Mouse (Mus musculus) CD4-positive, CD25-positive, alpha-beta regulatory T cell, adult 2 months (primary cell): ENCODE data around the gene AC131692.1.
A peak's percentile ranks its signal among the peaks of the same experiment; 100 is the strongest.

ENCODE experiments used
- DNase-seq: peaks from one replicate; pipeline ENCODE4 v3.0.0-alpha.2; 2012; ENCODE audit warnings: low read depth, low spot score

AC131692.1 gene

GRCm38 (mm10) chr19:6094119-6094518, at the start of gene AC131692.1:
Gene AC131692.1 (plus strand): TSS chr19:6094419.
- DNase-seq: no peak

- peak; percentile 77 for DNase-seq
Measured at GRCm38 (mm10) chr19:6045366-6046293, 48.6 kb upstream of the AC131692.1 start.

GRCm38 (mm10) chr19:6046294-6047153, 47.7 kb upstream of the AC131692.1 start, which contains the start of gene Syvn1:
Gene Syvn1 (plus strand): TSS chr19:6046576.
- peak; percentile 94 for DNase-seq

- no peak for DNase-seq
Measured at GRCm38 (mm10) chr19:6047154-6047898, 46.9 kb upstream of the AC131692.1 start.

GRCm38 (mm10) chr19:6047899-6048166, 46.4 kb upstream of the AC131692.1 start:
- DNase-seq: no peak

GRCm38 (mm10) chr19:6048681-6049410, 45.4 kb upstream of the AC131692.1 start:
- peak; percentile 5 for DNase-seq

- DNase-seq: peak; percentile 5
Measured at GRCm38 (mm10) chr19:6052516-6052915, 41.7 kb upstream of the AC131692.1 start.

- no peak for DNase-seq
Measured at GRCm38 (mm10) chr19:6054296-6054695, 39.9 kb upstream of the AC131692.1 start.

GRCm38 (mm10) chr19:6056696-6057095, 37.5 kb upstream of the AC131692.1 start:
- no peak for DNase-seq

GRCm38 (mm10) chr19:6057313-6058096, 36.7 kb upstream of the AC131692.1 start, which contains the start of the genes Mrpl49 and Fau:
Gene Mrpl49 (minus strand): TSS chr19:6057785.
Gene Fau (plus strand): TSS chr19:6057844.
- DNase-seq: peak; percentile 100

GRCm38 (mm10) chr19:6058513-6058912, 35.7 kb upstream of the AC131692.1 start:
- no peak for DNase-seq

GRCm38 (mm10) chr19:6058966-6059365, 35.3 kb upstream of the AC131692.1 start:
- DNase-seq: no peak

- DNase-seq: peak; percentile 96
Measured at GRCm38 (mm10) chr19:6061021-6061533, 33.1 kb upstream of the AC131692.1 start, which contains the start of gene Znhit2. Gene Znhit2 (plus strand): TSS chr19:6061192.

- peak; percentile 75 for DNase-seq
Measured at GRCm38 (mm10) chr19:6061641-6062302, 32.4 kb upstream of the AC131692.1 start.

GRCm38 (mm10) chr19:6062418-6062817, 31.8 kb upstream of the AC131692.1 start:
- no peak for DNase-seq

- DNase-seq: no peak
Measured at GRCm38 (mm10) chr19:6063081-6063480, 31.1 kb upstream of the AC131692.1 start.

GRCm38 (mm10) chr19:6066571-6066970, 27.6 kb upstream of the AC131692.1 start:
- DNase-seq: no peak

- peak; percentile 93 for DNase-seq
Measured at GRCm38 (mm10) chr19:6067011-6067723, 27.1 kb upstream of the AC131692.1 start.
